Mouse (Mus musculus): ENCODE results near the gene Mag.

DNA sequence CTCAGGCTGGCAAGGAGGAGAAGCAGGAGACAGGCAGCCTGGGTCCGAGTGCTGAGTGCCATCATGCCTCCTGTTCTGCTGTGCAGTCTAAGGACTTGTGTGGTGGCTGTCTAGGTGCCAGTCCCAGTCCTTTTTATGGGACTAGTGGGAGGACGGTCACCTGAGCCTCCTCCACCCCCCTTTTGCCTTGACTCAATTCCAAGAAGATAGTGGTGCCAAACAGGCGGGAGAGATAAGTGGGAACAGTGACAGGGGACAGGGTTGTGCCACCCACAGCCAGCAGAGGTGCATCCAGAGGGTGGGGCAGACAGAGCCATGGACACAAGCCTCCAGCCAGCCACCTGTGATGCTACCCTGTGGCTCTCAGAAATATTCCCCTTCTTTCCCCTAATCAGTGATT lies 9.4 kb upstream of the Mag start:
- TF ChIP-seq CTCF (conservative IDR thresholded peaks at IDR 0.05; ENCODE audit: low read length) (no peak), NANOG (IDR thresholded peaks at IDR 0.05; ENCODE audit: borderline replicate concordance, low read length) (no peak), POU5F1 (IDR thresholded peaks at IDR 0.05; ENCODE audit: borderline replicate concordance, low read length) (no peak)

All from E14TG2a.4 (cell line).